Mouse (Mus musculus) lung, adult 10 weeks (tissue): ENCODE data around the gene Gcnt3. TPM values are rescaled to one million over a fixed set of nuclear protein-coding genes. Genes with fewer than 3 reads are reported as not detected.

ENCODE experiments used
- polyA plus RNA-seq: library from polyadenylated mRNA; stranded (reverse); fragments of 350-450 nt; fragmentation: Illumina TruSeq; extraction: RNeasy Lipid Tissue Mini Kit (QIAGEN cat#74804); gene quantifications from one replicate; pipeline ENCODE4 v1.2.3, GENCODE M21; 2014; ENCODE audit warnings: low read depth, low replicate concordance; ENCODE audit not compliant: insufficient read depth

Gcnt3 gene
- not detected for polyA plus RNA-seq

DNA sequence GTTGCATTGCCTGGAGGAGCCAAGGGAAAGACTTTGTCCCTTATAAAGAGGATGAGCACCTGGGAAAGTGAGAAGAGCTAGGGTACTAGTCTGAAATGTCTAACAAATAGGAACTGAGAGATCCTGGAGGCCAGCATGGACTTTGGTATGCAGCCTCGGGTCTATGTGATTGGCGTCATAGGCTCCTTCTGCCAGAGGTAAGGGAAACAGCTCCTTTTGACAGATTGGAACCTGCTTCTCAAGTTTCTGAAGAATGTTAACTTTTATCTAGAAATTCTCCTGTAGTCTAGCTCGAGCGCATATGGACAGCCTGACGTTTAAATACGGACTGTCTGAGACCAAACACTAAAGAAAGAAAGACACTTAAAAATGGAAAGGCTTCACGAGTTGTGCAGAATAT lies at the start of gene Gcnt3:
Gcnt3 (minus strand) TSS at position 101 of the 400 bp plus-strand sequence.

DNA sequence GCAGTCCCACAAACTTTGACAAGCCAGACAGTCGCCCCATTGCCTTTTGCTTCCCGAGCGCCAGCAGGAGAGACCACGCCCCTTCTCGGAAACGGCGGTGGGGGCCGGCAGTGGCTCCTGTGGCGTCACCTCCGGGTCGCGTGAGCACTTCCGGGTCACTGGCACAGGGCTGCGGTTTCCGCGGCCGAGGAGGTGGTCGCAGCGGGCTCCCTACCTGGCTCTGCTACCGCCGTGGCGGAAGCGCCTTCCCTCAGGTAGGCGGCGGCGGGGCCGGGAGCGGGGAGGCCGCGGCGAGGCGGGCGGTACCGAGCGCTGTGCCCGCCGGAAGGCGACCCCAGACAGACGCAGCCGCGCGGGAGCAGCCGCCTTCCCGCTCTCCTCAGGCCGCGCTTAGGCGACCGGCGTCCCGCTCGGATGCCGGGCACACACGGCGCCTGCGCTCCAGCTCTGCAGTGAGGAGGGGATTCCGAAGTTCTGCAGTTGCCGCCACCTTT lies 25.4 kb downstream of the Gcnt3 start, which contains the start of gene Gtf2a2:
Gtf2a2 (plus strand) TSS at position 143 of the 494 bp plus-strand sequence.

DNA sequence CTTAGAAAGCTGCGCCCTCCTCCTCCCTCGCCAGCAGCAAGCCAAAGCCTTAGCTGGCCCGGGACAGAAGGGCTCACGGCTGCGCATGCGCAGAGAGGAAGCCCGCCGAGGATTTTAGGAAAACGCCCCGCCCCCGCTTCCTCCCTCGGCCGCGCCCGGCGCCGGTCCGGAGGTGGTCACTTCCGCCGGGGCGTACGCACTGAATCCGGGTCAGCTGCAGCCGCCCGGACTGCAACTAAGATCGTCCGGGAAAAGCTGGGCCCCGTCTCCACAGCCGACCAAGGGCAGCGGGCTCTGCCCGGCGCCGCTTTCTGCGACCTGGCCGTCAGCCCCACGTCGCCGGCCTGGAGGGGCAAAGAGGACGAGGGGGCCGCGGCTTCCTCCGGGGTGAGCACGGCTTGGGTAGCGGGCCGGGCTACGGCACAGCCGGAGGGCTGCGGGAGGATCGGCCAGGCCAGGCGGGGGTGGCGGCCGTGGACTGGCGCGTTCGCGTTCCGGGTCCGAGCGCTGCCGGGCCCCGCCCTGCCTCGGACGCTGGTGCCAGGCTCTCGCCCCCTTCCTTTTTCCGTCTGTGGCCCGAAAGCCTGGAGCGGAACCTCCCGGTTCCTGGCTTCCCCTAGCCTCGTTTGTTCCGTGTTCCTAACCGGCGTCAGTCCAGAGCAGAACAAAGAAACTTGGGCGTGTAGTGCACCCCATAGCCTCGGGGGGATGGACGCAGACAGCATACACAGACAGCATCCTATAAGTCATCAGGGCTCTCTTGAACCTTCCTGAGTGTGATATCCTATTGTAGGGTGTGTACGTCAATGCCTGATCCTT lies 48.4 kb downstream of the Gcnt3 start, which contains the start of gene Bnip2:
Bnip2 (plus strand) TSS at position 164 of the 819 bp plus-strand sequence.

Other genes starting within 250 kb of the Gcnt3 start
- 95.2 TPM for gene Bnip2, start 48.6 kb downstream of the Gcnt3 start, polyA plus RNA-seq
- 64.4 TPM for gene Gtf2a2, start 25.5 kb downstream of the Gcnt3 start, polyA plus RNA-seq
- gene Fam81a, start 104.5 kb upstream of the Gcnt3 start, polyA plus RNA-seq: 2.4 TPM
- gene Myo1e, start 169.3 kb upstream of the Gcnt3 start, polyA plus RNA-seq: 12.6 TPM